Mouse (Mus musculus): ENCODE measurements around the gene Cops9.

GRCm38 (mm10) chr1:92654676-92655075, 12.9 kb upstream of the Cops9 start:
- TF ChIP-seq CTCF (IDR thresholded peaks at IDR 0.05; ENCODE audit: low read depth): no peak
- no peak for TF ChIP-seq EP300 (optimal IDR thresholded peaks at IDR 0.05)

Data from stomach, postnatal 0 days (tissue).